Mouse (Mus musculus) MEL (cell line): ENCODE results near the gene Nars2. TPM values are rescaled to one million over a fixed set of nuclear protein-coding genes. Genes with fewer than 3 reads are reported as not detected.

Experiments used
- DNase-seq: peaks from one replicate; pipeline ENCODE4 v3.0.0; 2011; ENCODE audit warnings: low read depth, low spot score
- H3K27ac ChIP-seq: 2 replicates; pipeline ENCODE4 v1.5.1; 2012; ENCODE audit warnings: low read depth, mild to moderate bottlenecking, control low read depth, low read length, moderate library complexity; ENCODE audit not compliant: control insufficient read depth
- H3K27me3 ChIP-seq, 2 experiments: fragments of 150-350 bp in 1 of 2; sonication (generic) in 1 of 2; 2 replicates each; pipeline ENCODE4 v1.6.1; 2012; ENCODE audit warnings: low read length in 2 of 2, mild to moderate bottlenecking in 2 of 2, improper control_type of control experiment in 1 of 2, moderate library complexity in 1 of 2; ENCODE audit not compliant: insufficient read depth in 2 of 2, control insufficient read depth in 1 of 2
- H3K36me3 ChIP-seq, 2 experiments: 2 replicates each; pipeline ENCODE4 v1.6.1; 2012 to 2014; ENCODE audit warnings: low read length in 2 of 2, improper control_type of control experiment in 1 of 2, inconsistent platforms in 1 of 2, mild to moderate bottlenecking in 1 of 2; ENCODE audit not compliant: insufficient read depth in 2 of 2, control insufficient read depth in 1 of 2
- H3K4me1 ChIP-seq, 2 experiments: fragments of 150-350 bp in 1 of 2; sonication (generic) in 1 of 2; 2 replicates each; pipeline ENCODE4 v1.6.1; 2012; ENCODE audit warnings: low read length in 2 of 2, improper control_type of control experiment in 1 of 2, mild to moderate bottlenecking in 1 of 2; ENCODE audit not compliant: insufficient read depth in 2 of 2, control insufficient read depth in 1 of 2
- H3K4me3 ChIP-seq, 2 experiments: fragments of 150-350 bp in 1 of 2; sonication (generic) in 1 of 2; 2 replicates each; pipeline ENCODE4 v1.5.1; 2012; ENCODE audit warnings: low read depth in 2 of 2, low read length in 2 of 2, mild to moderate bottlenecking in 2 of 2, moderate library complexity in 2 of 2, control low read depth in 1 of 2, improper control_type of control experiment in 1 of 2; ENCODE audit not compliant: control insufficient read depth in 1 of 2, insufficient read depth in 1 of 2
- H3K79me2 ChIP-seq: 2 replicates; pipeline ENCODE4 v1.6.1; 2012; ENCODE audit warnings: mild to moderate bottlenecking, low read length, moderate library complexity; ENCODE audit not compliant: control insufficient read depth, poor library complexity, insufficient read depth
- H3K9ac ChIP-seq: 2 replicates; pipeline ENCODE4 v1.6.1; 2012; ENCODE audit warnings: low read depth, mild to moderate bottlenecking, control low read depth, low read length, moderate library complexity; ENCODE audit not compliant: control insufficient read depth, poor library complexity, severe bottlenecking
- H3K9me3 ChIP-seq: fragments of 150-350 bp; sonication (generic); replicated peaks from 2 replicates; pipeline ENCODE4 v1.6.1; 2012; ENCODE audit warnings: mild to moderate bottlenecking, low read length, improper control_type of control experiment, moderate library complexity; ENCODE audit not compliant: insufficient read depth
- CTCF ChIP-seq, 3 experiments: IDR thresholded peaks in 2 of 3; conservative IDR thresholded peaks in 1 of 3; 2 replicates each; pipeline ENCODE4 v1.5.1; 2011 to 2012; ENCODE audit warnings: low read length in 3 of 3, low read depth in 2 of 3, mild to moderate bottlenecking in 2 of 3, improper control_type of control experiment in 1 of 3, inconsistent platforms in 1 of 3, mixed read lengths in 1 of 3, moderate library complexity in 1 of 3; ENCODE audit not compliant: control insufficient read depth in 1 of 3, insufficient read depth in 1 of 3, poor library complexity in 1 of 3, severe bottlenecking in 1 of 3
- ELF1 ChIP-seq: IDR thresholded peaks from 2 replicates; pipeline ENCODE4 v1.6.1; 2014; ENCODE audit warnings: low read depth, mild to moderate bottlenecking, inconsistent platforms, low read length, improper control_type of control experiment, moderate library complexity
- ETS1 ChIP-seq: IDR thresholded peaks from 2 replicates; pipeline ENCODE4 v1.6.1; 2012; ENCODE audit warnings: low read depth, mild to moderate bottlenecking, inconsistent platforms, low read length, improper control_type of control experiment, moderate library complexity
- GABPA ChIP-seq: IDR thresholded peaks from 2 replicates; pipeline ENCODE4 v1.6.1; 2012; ENCODE audit warnings: low read depth, mild to moderate bottlenecking, inconsistent platforms, low read length, improper control_type of control experiment, moderate library complexity
- GATA1 ChIP-seq: IDR thresholded peaks from 2 replicates; pipeline ENCODE4 v1.6.1; 2011; ENCODE audit warnings: low read depth, low read length, improper control_type of control experiment
- KAT2A ChIP-seq: conservative IDR thresholded peaks from 2 replicates; pipeline ENCODE4 v1.6.1; 2012; ENCODE audit warnings: low read depth, low read length, improper control_type of control experiment, inconsistent platforms
- MAX ChIP-seq: IDR thresholded peaks from 2 replicates; pipeline ENCODE4 v1.6.1; 2011; ENCODE audit warnings: low read length, improper control_type of control experiment
- MAZ ChIP-seq: IDR thresholded peaks from 2 replicates; pipeline ENCODE4 v1.6.1; 2012; ENCODE audit warnings: low read depth, mild to moderate bottlenecking, inconsistent platforms, low read length, improper control_type of control experiment
- MEF2A ChIP-seq: IDR thresholded peaks from 2 replicates; pipeline ENCODE4 v1.6.1; 2014; ENCODE audit warnings: low read depth, mild to moderate bottlenecking, inconsistent platforms, low read length, improper control_type of control experiment; ENCODE audit not compliant: poor library complexity, insufficient replicate concordance, severe bottlenecking; ENCODE audit errors: extremely low read depth
- MXI1 ChIP-seq: IDR thresholded peaks from 2 replicates; pipeline ENCODE4 v1.6.1; 2011; ENCODE audit warnings: mild to moderate bottlenecking, low read depth, low read length, improper control_type of control experiment
- MYB ChIP-seq: IDR thresholded peaks from 2 replicates; pipeline ENCODE4 v1.6.1; 2011; ENCODE audit warnings: mild to moderate bottlenecking, low read depth, low read length, improper control_type of control experiment
- MYC ChIP-seq: IDR thresholded peaks from 2 replicates; pipeline ENCODE4 v1.6.1; 2011; ENCODE audit warnings: low read depth, mild to moderate bottlenecking, low read length, improper control_type of control experiment, moderate library complexity
- POLR2A ChIP-seq, 2 experiments: IDR thresholded peaks; 2 replicates each; pipeline ENCODE4 v1.6.1; 2011 to 2012; ENCODE audit warnings: low read length in 2 of 2, mild to moderate bottlenecking in 2 of 2, control low read depth in 1 of 2, improper control_type of control experiment in 1 of 2, low read depth in 1 of 2, moderate library complexity in 1 of 2; ENCODE audit not compliant: control insufficient read depth in 1 of 2, insufficient read depth in 1 of 2, poor library complexity in 1 of 2
- USF1 ChIP-seq: IDR thresholded peaks from 2 replicates; pipeline ENCODE4 v1.6.1; 2014; ENCODE audit warnings: low read depth, mild to moderate bottlenecking, inconsistent platforms, low read length, improper control_type of control experiment, moderate library complexity
- ZC3H11A ChIP-seq: IDR thresholded peaks from 2 replicates; pipeline ENCODE4 v1.6.1; 2012; ENCODE audit warnings: low read depth, mild to moderate bottlenecking, inconsistent platforms, low read length, improper control_type of control experiment
- polyA plus RNA-seq, 2 experiments: library from polyadenylated mRNA; stranded (reverse) in 1 of 2; unstranded in 1 of 2; fragments of >175 nt in 1 of 2; fragments of >200 nt in 1 of 2; gene quantifications; 2 replicates each; pipeline versions ENCODE4 v1.2.1 to v1.2.4; 2012; ENCODE audit warnings: low replicate concordance in 2 of 2, low read depth in 1 of 2; ENCODE audit not compliant: insufficient read length in 2 of 2, insufficient read depth in 1 of 2, missing spikeins in 1 of 2
- total RNA-seq: library from RNA; depleted of rRNA; stranded (reverse); fragments of 300-350 nt; gene quantifications from 2 replicates; pipeline ENCODE4 v1.2.3, GENCODE M21; 2012

Nars2 gene
- total and polyA plus RNA-seq, 3 experiments = 14.7 to 22.9 TPM; not detected in 1

GRCm38 (mm10) chr7:96907971-96908680 lies 43.2 kb upstream of the Nars2 start:
- Histone ChIP-seq H3K9me3 (no peaks in the 10 kb centered on the region), H3K9ac (no peak overlapping the region), H3K79me2 (no peaks in the 10 kb centered on the region), H3K4me1 (peaks cover 0 to 8% of the 10 kb centered on the region in 2 experiments; a peak in 2 of 4 replicates), H3K27me3 (no peaks in the 10 kb centered on the region), H3K27ac (no peak overlapping the region), H3K36me3 (no peaks in the 10 kb centered on the region), H3K4me3 (no peak overlapping the region)
- no peak for DNase-seq
- no peak for TF ChIP-seq MAZ

- no peaks in the 10 kb centered on the region for H3K36me3 ChIP-seq
- no peak overlapping the region for H3K27ac ChIP-seq
- H3K27me3 ChIP-seq = no peaks in the 10 kb centered on the region
- H3K4me3 ChIP-seq = no peak overlapping the region
- peaks cover 0 to 9% of the 10 kb centered on the region in 2 experiments; a peak in 2 of 4 replicates for H3K4me1 ChIP-seq
- TF ChIP-seq GABPA (no peak), USF1 (peak; percentile 67), GATA1 (no peak), ZC3H11A (no peak), ETS1 (0 out of 2 replicates have a peak, but pooled peaks have one; percentile 33), KAT2A (no peak), MAX (peak; percentile 23; the same call in 1 of the 2 replicates), MYC (no peak), CTCF (IDR thresholded peaks at IDR 0.05 in 2 of 3, conservative IDR thresholded peaks at IDR 0.05 in 1 of 3; ENCODE audit: control insufficient read depth in 1 of 3, insufficient read depth in 1 of 3, low read depth in 2 of 3, low read length in 3 of 3, poor library complexity in 1 of 3, severe bottlenecking in 1 of 3) (no peak), MYB (no peak), ELF1 (no peak), MEF2A (no peak), MXI1 (peak; percentile 46; the same call in 1 of the 2 replicates), POLR2A (IDR thresholded peaks at IDR 0.05; ENCODE audit: control insufficient read depth in 1 of 2, insufficient read depth in 1 of 2, low read depth in 1 of 2, low read length in 2 of 2, poor library complexity in 1 of 2) (no peak)
- DNase-seq = peak; percentile 73
- no peak overlapping the region for H3K9ac ChIP-seq
- no peaks in the 10 kb centered on the region for H3K79me2 ChIP-seq
- no peaks in the 10 kb centered on the region for H3K9me3 ChIP-seq
Measured at GRCm38 (mm10) chr7:96909856-96910255, 41.4 kb upstream of the Nars2 start.
